Mouse (Mus musculus): Measurements from ENCODE around the gene Il17d. TPM values are rescaled to one million over a fixed set of nuclear protein-coding genes. Genes with fewer than 3 reads are reported as not detected.

The Il17d gene
- polyA plus RNA-seq, 1 experiment from 2014 or later: 3.4 TPM

DNA sequence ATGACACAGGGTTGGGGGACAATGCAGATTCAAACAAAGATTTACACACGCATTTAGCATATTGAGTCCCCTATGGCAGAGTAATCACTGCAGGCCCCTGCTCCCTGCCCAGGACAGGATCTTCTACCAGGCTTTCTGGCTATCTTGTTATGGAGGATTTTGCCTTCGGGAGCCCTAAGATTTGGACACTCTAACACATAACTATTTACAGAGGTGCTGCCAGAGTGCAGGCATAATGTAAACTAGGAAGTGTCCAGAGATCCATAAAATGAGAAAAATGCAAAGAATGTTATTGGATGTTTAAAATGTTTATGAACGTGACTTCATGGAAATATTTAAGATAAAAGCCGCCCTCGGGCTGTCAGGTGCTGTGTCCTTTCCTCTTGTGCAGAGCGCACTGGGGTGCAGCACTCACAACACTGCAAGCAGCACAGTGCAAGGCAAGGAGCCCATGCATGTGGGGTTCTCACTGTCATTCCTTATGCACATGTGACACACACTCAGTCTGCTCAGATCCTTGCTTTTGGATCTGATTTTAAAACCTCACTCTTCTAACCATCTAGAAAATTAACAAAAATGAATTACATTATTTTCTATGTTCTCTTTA is 9.3 kb upstream of the Il17d start:
- Histone ChIP-seq H3K27ac (ENCODE audit: low read length) (no peak overlapping the region), H3K4me2 (replicated peaks; ENCODE audit: low read depth, low read length) (no peak overlapping the region), H3K4me1 (ENCODE audit: control insufficient read depth, insufficient read depth, low read length) (0 out of 2 replicates have a peak, but pooled peaks cover 5% of the 10 kb centered on the region), H3K9me3 (ENCODE audit: control insufficient read depth, low read depth, low read length) (no peaks in the 10 kb centered on the region), H3K36me3 (ENCODE audit: control insufficient read depth, insufficient read depth, low read length) (no peaks in the 10 kb centered on the region), H3K27me3 (ENCODE audit: control insufficient read depth, insufficient read depth, low read length) (no peaks in the 10 kb centered on the region), H3K4me3 (ENCODE audit: low read depth, low read length) (no peak overlapping the region), H3K9ac (replicated peaks; ENCODE audit: low read depth, low read length) (no peak overlapping the region)
- 31% methylated on average over 6 of the region's 6 CpGs for WGBS
- no peak for ATAC-seq (ENCODE audit: insufficient number of reproducible peaks, insufficient read depth, low FRiP score, low read depth)

DNA sequence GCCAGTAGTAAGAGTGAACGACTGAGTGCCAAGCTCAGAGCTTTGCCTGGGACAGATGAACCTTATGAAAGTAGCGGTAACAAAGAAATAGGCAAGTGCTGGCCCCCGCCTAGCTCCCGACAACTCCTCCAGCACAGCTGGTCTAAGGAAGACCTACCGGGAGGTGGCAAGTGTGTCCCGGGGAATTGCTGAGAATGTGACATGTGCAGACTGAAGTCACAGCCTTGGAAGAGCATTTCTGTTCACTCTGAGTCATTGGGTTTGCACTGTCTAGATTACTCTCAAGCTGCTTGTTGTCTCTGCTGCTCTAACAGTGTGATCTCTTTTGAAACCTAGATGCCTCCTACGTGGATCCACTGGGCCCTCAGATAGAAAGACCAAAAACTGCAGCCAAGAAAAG is 7.6 kb upstream of the Il17d start:
- no peaks in the 10 kb centered on the region for H3K9me3 ChIP-seq (ENCODE audit: control insufficient read depth, low read depth, low read length)
- no peak overlapping the region for H3K9ac ChIP-seq (replicated peaks; ENCODE audit: low read depth, low read length)
- ATAC-seq (ENCODE audit: insufficient number of reproducible peaks, insufficient read depth, low FRiP score, low read depth): no peak
- H3K4me2 ChIP-seq (replicated peaks; ENCODE audit: low read depth, low read length): no peak overlapping the region
- H3K27me3 ChIP-seq (ENCODE audit: control insufficient read depth, insufficient read depth, low read length): no peaks in the 10 kb centered on the region
- H3K27ac ChIP-seq (ENCODE audit: low read length): no peak overlapping the region
- H3K4me3 ChIP-seq (ENCODE audit: low read depth, low read length): no peak overlapping the region
- H3K36me3 ChIP-seq (ENCODE audit: control insufficient read depth, insufficient read depth, low read length): no peaks in the 10 kb centered on the region
- 87% methylated on average over 7 of the region's 7 CpGs for WGBS
- 0 out of 2 replicates have a peak, but pooled peaks cover 5% of the 10 kb centered on the region for H3K4me1 ChIP-seq (ENCODE audit: control insufficient read depth, insufficient read depth, low read length)

DNA sequence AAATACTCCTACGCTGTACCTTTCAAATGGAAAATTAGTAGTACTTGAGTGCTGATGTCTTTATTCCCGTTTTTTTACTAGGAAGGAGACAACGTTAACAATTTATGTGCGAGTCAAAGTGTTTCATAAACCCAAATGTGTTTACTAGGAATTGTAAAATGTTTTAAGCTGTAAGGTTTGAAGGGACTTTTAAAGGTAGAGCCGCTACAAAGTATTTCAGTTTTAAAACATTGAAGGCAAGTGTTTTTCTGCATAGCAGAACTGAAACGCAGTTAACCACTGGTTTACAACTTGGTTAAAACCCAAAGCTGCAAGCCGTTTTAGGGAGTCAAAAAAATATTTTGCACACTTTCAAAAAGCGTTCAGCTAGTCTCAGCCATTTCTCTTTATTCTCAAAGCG is 815 bp upstream of the Il17d start:
- no peak overlapping the region for H3K9ac ChIP-seq (replicated peaks; ENCODE audit: low read depth, low read length)
- H3K36me3 ChIP-seq (ENCODE audit: control insufficient read depth, insufficient read depth, low read length): no peaks in the 10 kb centered on the region
- H3K4me3 ChIP-seq (ENCODE audit: low read depth, low read length): no peak overlapping the region; the same call in 1 of the 2 replicates
- peak overlapping the region; percentile 77 for H3K4me2 ChIP-seq (replicated peaks; ENCODE audit: low read depth, low read length)
- WGBS: 86% methylated on average over 9 of the region's 9 CpGs
- no peak for ATAC-seq (ENCODE audit: insufficient number of reproducible peaks, insufficient read depth, low FRiP score, low read depth)
- H3K4me1 ChIP-seq (ENCODE audit: control insufficient read depth, insufficient read depth, low read length): no peaks in the 10 kb centered on the region
- no peaks in the 10 kb centered on the region for H3K27me3 ChIP-seq (ENCODE audit: control insufficient read depth, insufficient read depth, low read length)
- H3K9me3 ChIP-seq (ENCODE audit: control insufficient read depth, low read depth, low read length): no peaks in the 10 kb centered on the region
- no peak overlapping the region for H3K27ac ChIP-seq (ENCODE audit: low read length)

DNA sequence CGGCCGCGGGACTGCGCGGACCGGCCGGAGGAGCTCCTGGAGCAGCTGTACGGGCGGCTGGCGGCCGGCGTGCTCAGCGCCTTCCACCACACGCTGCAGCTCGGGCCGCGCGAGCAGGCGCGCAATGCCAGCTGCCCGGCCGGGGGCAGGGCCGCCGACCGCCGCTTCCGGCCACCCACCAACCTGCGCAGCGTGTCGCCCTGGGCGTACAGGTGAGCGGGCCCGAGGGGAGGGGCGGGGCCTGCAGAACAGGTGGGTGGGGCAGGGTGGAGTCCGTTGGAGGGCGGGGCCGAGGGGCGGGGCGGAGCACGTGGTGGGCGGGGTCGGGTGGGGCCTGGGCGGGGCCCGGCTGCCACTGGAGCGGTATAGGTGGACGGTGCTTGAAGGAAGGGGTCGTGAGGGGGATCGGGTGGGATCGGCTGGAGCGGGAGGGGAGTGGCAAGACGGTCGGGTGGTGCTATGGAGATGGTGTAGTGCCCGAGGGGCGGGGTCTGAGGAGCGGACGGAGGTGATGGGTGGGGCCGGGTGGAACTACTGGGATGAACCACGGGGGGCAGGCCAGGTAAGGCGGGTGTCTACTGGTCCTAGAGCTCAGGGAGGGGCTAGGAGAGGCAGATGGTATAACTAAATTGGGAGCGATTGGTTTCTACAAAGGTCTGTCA is 942 bp downstream of the Il17d start:
- peak; percentile 87 for ATAC-seq (ENCODE audit: insufficient number of reproducible peaks, insufficient read depth, low FRiP score, low read depth)
- peak overlapping the region; percentile 63 for H3K4me3 ChIP-seq (ENCODE audit: low read depth, low read length)
- H3K27ac ChIP-seq (ENCODE audit: low read length): peak overlapping the region; percentile 76; the same call in 1 of the 2 replicates
- H3K9me3 ChIP-seq (ENCODE audit: control insufficient read depth, low read depth, low read length): no peaks in the 10 kb centered on the region
- WGBS: under 1% methylated on average over 38 of the region's 60 CpGs
- no peaks in the 10 kb centered on the region for H3K4me1 ChIP-seq (ENCODE audit: control insufficient read depth, insufficient read depth, low read length)
- peak overlapping the region; percentile 77 for H3K4me2 ChIP-seq (replicated peaks; ENCODE audit: low read depth, low read length)
- H3K9ac ChIP-seq (replicated peaks; ENCODE audit: low read depth, low read length): peak overlapping the region; percentile 60
- H3K27me3 ChIP-seq (ENCODE audit: control insufficient read depth, insufficient read depth, low read length): no peaks in the 10 kb centered on the region
- H3K36me3 ChIP-seq (ENCODE audit: control insufficient read depth, insufficient read depth, low read length): no peaks in the 10 kb centered on the region

DNA sequence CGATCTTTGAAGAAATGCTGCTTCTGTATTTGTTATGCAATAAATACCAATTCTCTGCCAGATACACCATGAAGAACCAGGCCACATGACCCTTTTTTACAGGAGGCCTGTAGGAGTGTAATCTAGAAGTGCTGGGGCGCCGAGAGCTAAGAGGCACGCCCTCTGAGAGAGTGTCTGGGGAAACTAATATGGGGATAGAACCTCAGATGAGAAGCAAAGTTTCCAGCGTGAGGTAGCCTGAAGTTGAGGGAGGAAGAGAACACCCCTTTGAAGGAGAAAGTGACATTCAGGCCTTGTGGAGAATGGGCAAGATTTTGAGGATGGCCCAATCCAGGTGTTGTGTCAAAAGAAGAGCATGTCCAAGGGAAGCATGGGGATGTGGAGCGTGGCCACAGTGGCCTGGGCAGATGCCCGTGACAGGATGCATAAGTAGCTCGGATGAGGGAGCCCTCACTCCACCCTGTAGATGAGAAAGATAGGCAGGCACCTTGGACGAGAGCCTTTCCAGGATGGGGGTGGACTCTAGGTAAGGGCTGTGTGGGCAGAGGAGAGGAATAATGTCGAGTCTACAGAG is 1.6 kb downstream of the Il17d start:
- Histone ChIP-seq H3K4me2 (replicated peaks; ENCODE audit: low read depth, low read length) (peak overlapping the region; percentile 77), H3K4me1 (ENCODE audit: control insufficient read depth, insufficient read depth, low read length) (no peaks in the 10 kb centered on the region), H3K27ac (ENCODE audit: low read length) (no peak overlapping the region), H3K27me3 (ENCODE audit: control insufficient read depth, insufficient read depth, low read length) (no peaks in the 10 kb centered on the region), H3K9me3 (ENCODE audit: control insufficient read depth, low read depth, low read length) (no peaks in the 10 kb centered on the region), H3K4me3 (ENCODE audit: low read depth, low read length) (peak overlapping the region; percentile 63), H3K9ac (replicated peaks; ENCODE audit: low read depth, low read length) (no peak overlapping the region), H3K36me3 (ENCODE audit: control insufficient read depth, insufficient read depth, low read length) (no peaks in the 10 kb centered on the region)
- WGBS: 55% methylated on average over 10 of the region's 10 CpGs
- ATAC-seq (ENCODE audit: insufficient number of reproducible peaks, insufficient read depth, low FRiP score, low read depth): 0 out of 2 replicates have a peak, but pooled peaks have one; percentile 0

DNA sequence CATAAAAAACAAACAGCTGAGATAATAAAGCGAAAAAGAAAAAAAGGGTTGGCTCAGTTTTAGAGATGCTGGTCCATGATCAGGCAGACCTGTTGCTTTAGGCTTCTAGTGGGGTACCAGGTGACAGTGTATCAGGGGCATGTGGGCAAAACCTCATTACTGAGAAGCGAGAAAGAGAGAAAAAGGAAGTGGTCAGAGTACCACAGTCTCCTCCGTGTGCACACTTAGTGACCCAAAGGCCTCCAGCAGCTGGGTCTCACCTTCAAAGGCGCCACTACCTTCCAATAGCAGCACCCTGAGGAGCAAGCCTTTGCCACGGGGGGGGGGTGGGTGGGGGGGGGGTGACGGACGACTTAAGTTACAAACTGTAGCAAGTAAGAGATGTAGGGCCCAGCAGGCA is 2.5 kb downstream of the Il17d start:
- Histone ChIP-seq H3K4me3 (ENCODE audit: low read depth, low read length) (no peak overlapping the region), H3K27ac (ENCODE audit: low read length) (no peak overlapping the region), H3K36me3 (ENCODE audit: control insufficient read depth, insufficient read depth, low read length) (no peaks in the 10 kb centered on the region), H3K4me1 (ENCODE audit: control insufficient read depth, insufficient read depth, low read length) (no peaks in the 10 kb centered on the region), H3K9me3 (ENCODE audit: control insufficient read depth, low read depth, low read length) (no peaks in the 10 kb centered on the region), H3K4me2 (replicated peaks; ENCODE audit: low read depth, low read length) (no peak overlapping the region), H3K9ac (replicated peaks; ENCODE audit: low read depth, low read length) (no peak overlapping the region), H3K27me3 (ENCODE audit: control insufficient read depth, insufficient read depth, low read length) (no peaks in the 10 kb centered on the region)
- 37% methylated on average over 7 of the region's 7 CpGs for WGBS
- no peak for ATAC-seq (ENCODE audit: insufficient number of reproducible peaks, insufficient read depth, low FRiP score, low read depth)

DNA sequence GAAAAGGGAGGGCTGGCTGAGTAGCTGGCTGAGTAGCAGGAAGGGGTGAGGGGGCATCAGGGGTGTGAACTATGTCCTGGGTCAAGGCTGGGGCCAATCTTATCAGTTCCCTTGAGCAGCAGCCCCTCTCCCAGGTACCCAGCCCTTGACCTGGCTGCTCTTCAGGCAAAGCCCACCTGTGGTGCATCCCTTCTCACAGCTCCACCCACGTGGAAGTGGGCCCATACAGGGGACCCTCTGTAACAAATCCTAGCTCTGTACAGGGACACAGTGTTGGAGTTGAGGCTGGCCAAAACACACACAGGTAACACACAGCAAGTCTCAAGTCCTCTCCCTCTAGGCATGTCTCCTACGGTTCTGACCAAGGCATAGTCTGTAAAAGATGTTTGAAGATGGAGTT is 3.0 kb downstream of the Il17d start:
- Histone ChIP-seq H3K36me3 (ENCODE audit: control insufficient read depth, insufficient read depth, low read length) (no peaks in the 10 kb centered on the region), H3K27ac (ENCODE audit: low read length) (no peak overlapping the region), H3K4me3 (ENCODE audit: low read depth, low read length) (no peak overlapping the region), H3K27me3 (ENCODE audit: control insufficient read depth, insufficient read depth, low read length) (no peaks in the 10 kb centered on the region), H3K9ac (replicated peaks; ENCODE audit: low read depth, low read length) (no peak overlapping the region), H3K4me2 (replicated peaks; ENCODE audit: low read depth, low read length) (no peak overlapping the region), H3K4me1 (ENCODE audit: control insufficient read depth, insufficient read depth, low read length) (no peaks in the 10 kb centered on the region), H3K9me3 (ENCODE audit: control insufficient read depth, low read depth, low read length) (no peaks in the 10 kb centered on the region)
- 51% methylated on average over 2 of the region's 2 CpGs for WGBS
- ATAC-seq (ENCODE audit: insufficient number of reproducible peaks, insufficient read depth, low FRiP score, low read depth): no peak

DNA sequence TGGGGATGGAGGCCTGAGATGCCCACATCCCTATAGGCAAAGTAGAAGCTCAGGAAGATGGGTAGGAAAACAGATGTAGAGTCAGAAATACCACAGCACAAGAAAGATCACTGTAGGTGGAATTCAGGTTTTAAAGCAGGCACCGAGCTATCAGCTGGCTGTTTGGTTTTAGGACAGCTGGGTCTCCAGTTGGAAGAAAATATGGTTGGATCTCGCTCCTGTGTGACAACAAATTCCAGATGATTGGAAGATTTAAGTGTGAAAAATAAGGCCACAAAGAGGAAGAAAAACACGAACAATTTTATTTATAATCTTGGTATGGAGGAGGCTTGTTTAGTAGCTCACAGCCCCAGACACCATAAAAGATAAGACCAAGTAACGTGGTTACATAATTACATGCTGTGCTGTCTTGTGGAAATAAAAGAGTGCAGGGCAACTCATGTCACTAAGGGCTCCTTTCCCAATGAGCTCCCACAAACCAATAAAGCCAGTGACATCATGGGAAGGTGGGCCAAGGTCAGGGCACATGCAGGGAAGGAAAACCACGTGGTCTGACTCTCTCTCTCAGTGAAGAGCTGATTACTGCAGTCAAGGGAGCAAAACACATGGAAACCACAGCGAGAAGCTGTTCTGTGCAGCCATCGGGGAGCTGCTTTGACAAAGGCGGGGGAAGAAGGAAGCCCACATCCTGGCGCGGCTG is 4.7 kb downstream of the Il17d start:
- no peak overlapping the region for H3K9ac ChIP-seq (replicated peaks; ENCODE audit: low read depth, low read length)
- H3K4me3 ChIP-seq (ENCODE audit: low read depth, low read length): no peak overlapping the region
- no peak overlapping the region for H3K4me2 ChIP-seq (replicated peaks; ENCODE audit: low read depth, low read length)
- no peak overlapping the region for H3K27ac ChIP-seq (ENCODE audit: low read length)
- H3K27me3 ChIP-seq (ENCODE audit: control insufficient read depth, insufficient read depth, low read length): 0 out of 2 replicates have a peak, but pooled peaks cover 2% of the 10 kb centered on the region
- ATAC-seq (ENCODE audit: insufficient number of reproducible peaks, insufficient read depth, low FRiP score, low read depth): no peak
- H3K36me3 ChIP-seq (ENCODE audit: control insufficient read depth, insufficient read depth, low read length): no peaks in the 10 kb centered on the region
- H3K9me3 ChIP-seq (ENCODE audit: control insufficient read depth, low read depth, low read length): no peaks in the 10 kb centered on the region
- peaks cover 4% of the 10 kb centered on the region; the same call in 1 of the 2 replicates for H3K4me1 ChIP-seq (ENCODE audit: control insufficient read depth, insufficient read depth, low read length)
- WGBS: 66% methylated on average over 10 of the region's 10 CpGs
